Mouse (Mus musculus) CH12.LX (cell line): ENCODE measurements at regions not wholly inside any gene's neighbourhood (a gene's known extent, or its start where the extent isn't known, plus 50 kb on each side); places are given as distances from the start of the nearest gene placed in this dataset.

ENCODE experiments used
- DNase-seq: peaks from one replicate; pipeline ENCODE4 v3.0.0-alpha.2; 2013; ENCODE audit errors: extremely low read depth
- H3K27ac ChIP-seq: 2 replicates; pipeline ENCODE4 v1.5.1; 2012; ENCODE audit warnings: low read depth, mild to moderate bottlenecking, control low read depth, moderate library complexity; ENCODE audit not compliant: insufficient read depth
- H3K27me3 ChIP-seq: replicated peaks from 2 replicates; pipeline ENCODE3; 2012; ENCODE audit warnings: inconsistent platforms
- H3K36me3 ChIP-seq, 2 experiments: replicated peaks in 1 of 2; 2 replicates each; pipeline versions ENCODE3 to v1.6.1; 2012; ENCODE audit warnings: inconsistent platforms in 1 of 2, low read length in 1 of 2, mild to moderate bottlenecking in 1 of 2, mixed read lengths in 1 of 2, moderate library complexity in 1 of 2; ENCODE audit not compliant: control insufficient read depth in 1 of 2, insufficient read depth in 1 of 2
- H3K4me1 ChIP-seq, 2 experiments: 2 replicates each; pipeline ENCODE4 v1.6.1; 2012; ENCODE audit warnings: inconsistent platforms in 1 of 2, moderate library complexity in 1 of 2; ENCODE audit not compliant: insufficient read depth in 2 of 2, control insufficient read depth in 1 of 2
- H3K4me2 ChIP-seq: 2 replicates; pipeline ENCODE4 v1.6.1; 2012; ENCODE audit warnings: low read depth, mild to moderate bottlenecking, control low read depth; ENCODE audit not compliant: poor library complexity, insufficient read depth, severe bottlenecking
- H3K4me3 ChIP-seq, 3 experiments: fragments of 150-350 bp in 1 of 3; sonication (generic) in 1 of 3; replicated peaks in 1 of 3; 2 replicates each; pipeline versions ENCODE3 to v1.5.1; 2011 to 2012; ENCODE audit warnings: low read depth in 2 of 3, low read length in 2 of 3, mild to moderate bottlenecking in 2 of 3, moderate library complexity in 2 of 3, control low read depth in 1 of 3, improper control_type of control experiment in 1 of 3, inconsistent platforms in 1 of 3, mixed read lengths in 1 of 3; ENCODE audit not compliant: poor library complexity in 1 of 3
- H3K79me2 ChIP-seq: replicated peaks from 2 replicates; pipeline ENCODE4 v1.6.1; 2012; ENCODE audit warnings: mild to moderate bottlenecking, moderate library complexity; ENCODE audit not compliant: control insufficient read depth, poor library complexity, insufficient read depth, severe bottlenecking; ENCODE audit errors: extremely low read depth
- H3K9ac ChIP-seq: 2 replicates; pipeline ENCODE4 v1.6.1; 2012; ENCODE audit warnings: low read depth, mild to moderate bottlenecking, control low read depth, moderate library complexity; ENCODE audit not compliant: insufficient read depth
- H3K9me3 ChIP-seq: replicated peaks from 2 replicates; pipeline ENCODE3; 2012; ENCODE audit warnings: low read length, inconsistent platforms, mixed read lengths
- BHLHE40 ChIP-seq: IDR thresholded peaks from 2 replicates; pipeline ENCODE4 v1.6.1; 2011; ENCODE audit warnings: mild to moderate bottlenecking, low read depth, low read length, improper control_type of control experiment
- CHD1 ChIP-seq: IDR thresholded peaks from 2 replicates; pipeline ENCODE4 v1.6.1; 2012; ENCODE audit warnings: low read depth, low read length, improper control_type of control experiment, inconsistent platforms
- CHD2 ChIP-seq: IDR thresholded peaks from 2 replicates; pipeline ENCODE4 v1.6.1; 2011; ENCODE audit warnings: low read length, improper control_type of control experiment
- CTCF ChIP-seq, 2 experiments: IDR thresholded peaks in 1 of 2; conservative IDR thresholded peaks in 1 of 2; 2 replicates each; pipeline ENCODE4 v1.5.1; 2011 to 2012; ENCODE audit warnings: low read depth in 2 of 2, low read length in 2 of 2, improper control_type of control experiment in 1 of 2, inconsistent platforms in 1 of 2, mild to moderate bottlenecking in 1 of 2, moderate library complexity in 1 of 2
- E2F4 ChIP-seq: IDR thresholded peaks from 2 replicates; pipeline ENCODE4 v1.6.1; 2011; ENCODE audit warnings: low read depth, low read length, improper control_type of control experiment; ENCODE audit not compliant: insufficient replicate concordance
- EP300 ChIP-seq: IDR thresholded peaks from 2 replicates; pipeline ENCODE4 v1.6.1; 2011; ENCODE audit warnings: low read length, improper control_type of control experiment
- JUN ChIP-seq: IDR thresholded peaks from 2 replicates; pipeline ENCODE4 v1.6.1; 2011; ENCODE audit warnings: low read depth, mild to moderate bottlenecking, low read length, improper control_type of control experiment, moderate library complexity; ENCODE audit not compliant: insufficient read depth
- JUND ChIP-seq: conservative IDR thresholded peaks from 2 replicates; pipeline ENCODE4 v1.6.1; 2011; ENCODE audit warnings: low read depth, low read length, improper control_type of control experiment
- MAFK ChIP-seq: IDR thresholded peaks from 2 replicates; pipeline ENCODE4 v1.6.1; 2011; ENCODE audit warnings: low read length, improper control_type of control experiment; ENCODE audit not compliant: insufficient replicate concordance
- MAX ChIP-seq: IDR thresholded peaks from 2 replicates; pipeline ENCODE4 v1.6.1; 2011; ENCODE audit warnings: low read length, improper control_type of control experiment
- MEF2A ChIP-seq: IDR thresholded peaks from 2 replicates; pipeline ENCODE4 v1.6.1; 2014; ENCODE audit warnings: low read depth, mild to moderate bottlenecking, inconsistent platforms, low read length, improper control_type of control experiment, borderline replicate concordance
- MXI1 ChIP-seq: IDR thresholded peaks from 2 replicates; pipeline ENCODE4 v1.6.1; 2011; ENCODE audit warnings: mild to moderate bottlenecking, low read depth, low read length, improper control_type of control experiment
- NELFE ChIP-seq: IDR thresholded peaks from 2 replicates; pipeline ENCODE4 v1.6.1; 2011; ENCODE audit warnings: low read depth, low read length, improper control_type of control experiment
- NRF1 ChIP-seq: IDR thresholded peaks from 2 replicates; pipeline ENCODE4 v1.6.1; 2014; ENCODE audit warnings: low read depth, mild to moderate bottlenecking, inconsistent platforms, low read length, improper control_type of control experiment, moderate library complexity
- POLR2A ChIP-seq: IDR thresholded peaks from 2 replicates; pipeline ENCODE4 v1.6.1; 2011; ENCODE audit warnings: low read depth, mild to moderate bottlenecking, improper control_type of control experiment, low read length
- RAD21 ChIP-seq: IDR thresholded peaks from 2 replicates; pipeline ENCODE4 v1.6.1; 2011; ENCODE audit warnings: low read depth, mild to moderate bottlenecking, low read length, improper control_type of control experiment, moderate library complexity
- RCOR1 ChIP-seq: conservative IDR thresholded peaks from 2 replicates; pipeline ENCODE4 v1.6.1; 2012; ENCODE audit warnings: low read depth, mild to moderate bottlenecking, inconsistent platforms, low read length, improper control_type of control experiment
- TBP ChIP-seq: conservative IDR thresholded peaks from 2 replicates; pipeline ENCODE4 v1.6.1; 2011; ENCODE audit warnings: low read depth, low read length, improper control_type of control experiment
- TCF12 ChIP-seq: IDR thresholded peaks from 2 replicates; pipeline ENCODE4 v1.6.1; 2014; ENCODE audit warnings: low read depth, mild to moderate bottlenecking, inconsistent platforms, low read length, improper control_type of control experiment
- UBTF ChIP-seq: IDR thresholded peaks from 2 replicates; pipeline ENCODE4 v1.6.1; 2012; ENCODE audit warnings: low read depth, mild to moderate bottlenecking, inconsistent platforms, low read length, improper control_type of control experiment, moderate library complexity
- USF1 ChIP-seq: IDR thresholded peaks from 2 replicates; pipeline ENCODE4 v1.6.1; 2014; ENCODE audit warnings: low read depth, mild to moderate bottlenecking, inconsistent platforms, low read length, improper control_type of control experiment
- ZC3H11A ChIP-seq: IDR thresholded peaks from 2 replicates; pipeline ENCODE4 v1.6.1; 2012; ENCODE audit warnings: low read depth, mild to moderate bottlenecking, inconsistent platforms, low read length, improper control_type of control experiment
- ZKSCAN1 ChIP-seq: IDR thresholded peaks from 2 replicates; pipeline ENCODE4 v1.6.1; 2012; ENCODE audit warnings: low read depth, inconsistent platforms, low read length, improper control_type of control experiment, borderline replicate concordance
- ZMIZ1 ChIP-seq: IDR thresholded peaks from 2 replicates; pipeline ENCODE4 v1.6.1; 2012; ENCODE audit warnings: low read depth, mild to moderate bottlenecking, inconsistent platforms, low read length, improper control_type of control experiment
- ZNF384 ChIP-seq: IDR thresholded peaks from 2 replicates; pipeline ENCODE4 v1.6.1; 2012; ENCODE audit warnings: low read depth, low read length, improper control_type of control experiment, inconsistent platforms
- dilution Hi-C: fragments of 300-500 bp; cut with MboI; formaldehyde crosslinking; loops from 2 replicates; pipeline ENCODE4 v1.14.3; 2020; ENCODE audit warnings: low sequenced_read_pairs; ENCODE audit not compliant: extremely low pct_unique_long_range_greater_than_20kb, extremely low pct_ligation_motif_present
- in situ Hi-C: fragments of 300-500 bp; cut with MboI; formaldehyde crosslinking; loops from 3 replicates; pipeline ENCODE4 v1.14.3; 2019; ENCODE audit warnings: low sequenced_read_pairs, low pct_ligation_motif_present, low pct_unique_long_range_greater_than_20kb, mixed read lengths

DNA sequence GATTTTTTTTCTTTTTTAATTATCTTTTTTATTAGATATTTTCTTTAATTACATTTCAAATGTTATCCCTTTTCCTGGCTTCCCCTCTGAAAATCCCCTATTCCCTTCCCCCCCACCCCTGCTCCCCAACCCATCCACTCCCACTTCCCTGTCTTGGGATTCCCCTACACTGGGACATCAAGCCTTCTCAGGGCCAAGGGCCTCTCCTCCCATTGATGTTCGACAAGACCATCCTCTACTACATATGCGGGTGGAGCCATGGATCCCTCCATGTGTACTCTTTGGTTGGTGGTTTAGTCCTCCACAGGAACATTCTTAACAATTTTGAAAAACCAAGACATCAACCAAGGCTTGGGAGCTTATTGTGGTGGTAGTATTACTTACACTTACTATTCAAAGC is 77.5 kb upstream of the Gm47985 start:
- H3K27ac ChIP-seq = no peak overlapping the region
- H3K4me2 ChIP-seq = no peak overlapping the region
- H3K9me3 ChIP-seq = no peaks in the 10 kb centered on the region
- no peaks in the 10 kb centered on the region for H3K27me3 ChIP-seq
- H3K4me1 ChIP-seq = peaks cover 0 to 15% of the 10 kb centered on the region in 2 experiments; a peak in 2 of 4 replicates
- H3K36me3 ChIP-seq = no peaks in the 10 kb centered on the region
- no peak for TF ChIP-seq BHLHE40
- TF ChIP-seq CTCF (conservative IDR thresholded peaks at IDR 0.05 in 1 of 2, IDR thresholded peaks at IDR 0.05 in 1 of 2; ENCODE audit: low read depth in 2 of 2, low read length in 2 of 2) = no peak
- no peak for TF ChIP-seq JUND
- no peak for TF ChIP-seq MXI1
- no peak for TF ChIP-seq JUN
- TF ChIP-seq RAD21 = no peak
- no peak for TF ChIP-seq NELFE
- TF ChIP-seq RCOR1 = no peak
- no peak for TF ChIP-seq ZKSCAN1
- TF ChIP-seq NRF1 = no peak
- no peak for TF ChIP-seq TBP
- no peak for TF ChIP-seq TCF12
- no peak for TF ChIP-seq MEF2A
- no peak for TF ChIP-seq MAX
- TF ChIP-seq CHD2 = no peak
- no peak for TF ChIP-seq USF1
- no peak for TF ChIP-seq UBTF
- no peak for TF ChIP-seq POLR2A
- DNase-seq = no peak
- in situ Hi-C loops (loop anchor here (10.0 kb wide), 1 partner anchor 150 kb away; no protein-coding TSS in a partner anchor), dilution Hi-C loops (no loop called here)
- no peak overlapping the region for H3K9ac ChIP-seq
- H3K4me3 ChIP-seq = no peak overlapping the region
- H3K79me2 ChIP-seq = no peaks in the 10 kb centered on the region

DNA sequence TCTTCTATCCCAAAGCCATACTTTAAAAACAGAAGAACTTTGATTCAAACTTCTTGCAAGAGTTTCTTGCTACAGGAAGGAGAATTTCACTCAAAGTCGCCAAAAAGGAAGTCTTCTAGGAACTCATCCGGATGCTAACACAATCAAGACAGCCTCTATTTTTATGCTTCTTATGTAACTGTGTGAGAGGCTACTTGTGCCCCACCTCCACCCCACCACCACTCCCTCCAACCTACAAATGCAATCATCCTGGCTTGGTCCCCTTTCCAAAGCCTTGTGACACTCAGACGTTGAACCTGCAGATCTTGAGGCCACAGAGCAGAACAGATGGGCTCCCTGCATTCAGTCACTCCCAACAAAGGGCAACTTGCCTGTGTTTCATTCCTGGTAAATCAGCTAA is 77.1 kb upstream of the Gm47985 start:
- no peak overlapping the region for H3K9ac ChIP-seq
- no peaks in the 10 kb centered on the region for H3K9me3 ChIP-seq
- TF ChIP-seq UBTF = no peak
- no peak for TF ChIP-seq ZMIZ1
- TF ChIP-seq ZC3H11A = no peak
- TF ChIP-seq CHD1 = no peak
- no peak for TF ChIP-seq BHLHE40
- TF ChIP-seq E2F4 = no peak
- TF ChIP-seq NELFE = no peak
- TF ChIP-seq RAD21 = no peak
- no peak for TF ChIP-seq MAFK
- no peak for TF ChIP-seq USF1
- TF ChIP-seq EP300 = no peak
- TF ChIP-seq ZNF384 = no peak
- no peak overlapping the region for H3K4me2 ChIP-seq
- H3K27me3 ChIP-seq = no peaks in the 10 kb centered on the region
- H3K36me3 ChIP-seq = no peaks in the 10 kb centered on the region
- no peak for DNase-seq
- dilution Hi-C loops (no loop called here), in situ Hi-C loops (loop anchor here (10.0 kb wide), 1 partner anchor 150 kb away; no protein-coding TSS in a partner anchor)
- H3K4me3 ChIP-seq = no peak overlapping the region
- H3K79me2 ChIP-seq = no peaks in the 10 kb centered on the region
- H3K27ac ChIP-seq = no peak overlapping the region
- peaks cover 0 to 15% of the 10 kb centered on the region in 2 experiments; a peak in 2 of 4 replicates for H3K4me1 ChIP-seq
